Mouse (Mus musculus): ENCODE data around the gene Ccn5. TPM values are rescaled to one million over a fixed set of nuclear protein-coding genes. Genes with fewer than 3 reads are reported as not detected.

Gene Ccn5
- polyA plus RNA-seq, 1 experiment from 2014 or later = 0.24 TPM

GRCm38 (mm10) chr2:163866061-163866460 lies 45.4 kb downstream of the Ccn5 start:
- Histone ChIP-seq H3K4me2 (ENCODE audit: low read depth, low read length) (no peak overlapping the region), H3K9ac (ENCODE audit: low read depth, low read length) (no peak overlapping the region), H3K27ac (ENCODE audit: low read length) (no peak overlapping the region), H3K36me3 (ENCODE audit: control insufficient read depth, insufficient read depth, low read length) (no peaks in the 10 kb centered on the region), H3K4me1 (ENCODE audit: control insufficient read depth, insufficient read depth, low read length) (no peaks in the 10 kb centered on the region), H3K4me3 (ENCODE audit: low read length) (no peak overlapping the region), H3K9me3 (ENCODE audit: control insufficient read depth, low read length) (no peaks in the 10 kb centered on the region), H3K27me3 (replicated peaks; ENCODE audit: control insufficient read depth, insufficient read depth, low read length) (no peaks in the 10 kb centered on the region)
- 87% methylated on average over 9 of the region's 9 CpGs for WGBS
- ATAC-seq = no peak

GRCm38 (mm10) chr2:163869783-163870182 lies 49.1 kb downstream of the Ccn5 start:
- no peak for ATAC-seq
- H3K4me2 ChIP-seq (ENCODE audit: low read depth, low read length) = no peak overlapping the region
- H3K4me1 ChIP-seq (ENCODE audit: control insufficient read depth, insufficient read depth, low read length) = no peaks in the 10 kb centered on the region
- no peak overlapping the region for H3K4me3 ChIP-seq (ENCODE audit: low read length)
- WGBS = 53% methylated on average over 5 of the region's 5 CpGs
- H3K9me3 ChIP-seq (ENCODE audit: control insufficient read depth, low read length) = no peaks in the 10 kb centered on the region
- no peak overlapping the region for H3K27ac ChIP-seq (ENCODE audit: low read length)
- no peaks in the 10 kb centered on the region for H3K27me3 ChIP-seq (replicated peaks; ENCODE audit: control insufficient read depth, insufficient read depth, low read length)
- no peaks in the 10 kb centered on the region for H3K36me3 ChIP-seq (ENCODE audit: control insufficient read depth, insufficient read depth, low read length)
- no peak overlapping the region for H3K9ac ChIP-seq (ENCODE audit: low read depth, low read length)

GRCm38 (mm10) chr2:163871266-163871665 lies 50.6 kb downstream of the Ccn5 start:
- no peaks in the 10 kb centered on the region for H3K9me3 ChIP-seq (ENCODE audit: control insufficient read depth, low read length)
- H3K4me3 ChIP-seq (ENCODE audit: low read length) = no peak overlapping the region
- H3K27me3 ChIP-seq (replicated peaks; ENCODE audit: control insufficient read depth, insufficient read depth, low read length) = no peaks in the 10 kb centered on the region
- no peak overlapping the region for H3K4me2 ChIP-seq (ENCODE audit: low read depth, low read length)
- no peak overlapping the region for H3K27ac ChIP-seq (ENCODE audit: low read length)
- no peaks in the 10 kb centered on the region for H3K4me1 ChIP-seq (ENCODE audit: control insufficient read depth, insufficient read depth, low read length)
- no peak for ATAC-seq
- 86% methylated on average over 4 of the region's 4 CpGs for WGBS
- no peak overlapping the region for H3K9ac ChIP-seq (ENCODE audit: low read depth, low read length)
- H3K36me3 ChIP-seq (ENCODE audit: control insufficient read depth, insufficient read depth, low read length) = no peaks in the 10 kb centered on the region

GRCm38 (mm10) chr2:163871906-163872305 lies 51.2 kb downstream of the Ccn5 start:
- Histone ChIP-seq H3K9me3 (ENCODE audit: control insufficient read depth, low read length) (no peaks in the 10 kb centered on the region), H3K4me2 (ENCODE audit: low read depth, low read length) (no peak overlapping the region), H3K27me3 (replicated peaks; ENCODE audit: control insufficient read depth, insufficient read depth, low read length) (no peaks in the 10 kb centered on the region), H3K4me3 (ENCODE audit: low read length) (no peak overlapping the region), H3K9ac (ENCODE audit: low read depth, low read length) (no peak overlapping the region), H3K36me3 (ENCODE audit: control insufficient read depth, insufficient read depth, low read length) (no peaks in the 10 kb centered on the region), H3K4me1 (ENCODE audit: control insufficient read depth, insufficient read depth, low read length) (no peaks in the 10 kb centered on the region), H3K27ac (ENCODE audit: low read length) (no peak overlapping the region)
- 34% methylated on average over 3 of the region's 3 CpGs for WGBS
- no peak for ATAC-seq

- Histone ChIP-seq H3K4me3 (ENCODE audit: low read length) (no peak overlapping the region), H3K4me2 (ENCODE audit: low read depth, low read length) (no peak overlapping the region), H3K27ac (ENCODE audit: low read length) (no peak overlapping the region), H3K27me3 (replicated peaks; ENCODE audit: control insufficient read depth, insufficient read depth, low read length) (no peaks in the 10 kb centered on the region), H3K4me1 (ENCODE audit: control insufficient read depth, insufficient read depth, low read length) (no peaks in the 10 kb centered on the region), H3K36me3 (ENCODE audit: control insufficient read depth, insufficient read depth, low read length) (no peaks in the 10 kb centered on the region), H3K9me3 (ENCODE audit: control insufficient read depth, low read length) (no peaks in the 10 kb centered on the region), H3K9ac (ENCODE audit: low read depth, low read length) (no peak overlapping the region)
- WGBS = 48% methylated on average over 5 of the region's 5 CpGs
- no peak for ATAC-seq
These were observed 54.2 kb downstream of the Ccn5 start for GRCm38 (mm10) chr2:163874877-163875276.

- ATAC-seq = no peak
These were observed 54.8 kb downstream of the Ccn5 start for GRCm38 (mm10) chr2:163875484-163875883.

GRCm38 (mm10) chr2:163876830-163877498 lies 56.3 kb downstream of the Ccn5 start:
- no peak overlapping the region for H3K4me3 ChIP-seq (ENCODE audit: low read length)
- no peak overlapping the region for H3K27ac ChIP-seq (ENCODE audit: low read length)
- no peaks in the 10 kb centered on the region for H3K4me1 ChIP-seq (ENCODE audit: control insufficient read depth, insufficient read depth, low read length)
- H3K4me2 ChIP-seq (ENCODE audit: low read depth, low read length) = no peak overlapping the region
- ATAC-seq = no peak
- no peaks in the 10 kb centered on the region for H3K27me3 ChIP-seq (replicated peaks; ENCODE audit: control insufficient read depth, insufficient read depth, low read length)
- WGBS = 64% methylated on average over 14 of the region's 14 CpGs
- H3K9me3 ChIP-seq (ENCODE audit: control insufficient read depth, low read length) = no peaks in the 10 kb centered on the region
- no peak overlapping the region for H3K9ac ChIP-seq (ENCODE audit: low read depth, low read length)
- H3K36me3 ChIP-seq (ENCODE audit: control insufficient read depth, insufficient read depth, low read length) = no peaks in the 10 kb centered on the region

More at GRCm38 (mm10) chr2:163875484-163875883, 54.8 kb downstream of the Ccn5 start:
- no peaks in the 10 kb centered on the region for H3K27me3 ChIP-seq (replicated peaks; ENCODE audit: control insufficient read depth, insufficient read depth, low read length)
- no peak overlapping the region for H3K4me2 ChIP-seq (ENCODE audit: low read depth, low read length)
- WGBS = 76% methylated on average over 7 of the region's 7 CpGs
- no peak overlapping the region for H3K27ac ChIP-seq (ENCODE audit: low read length)
- H3K9ac ChIP-seq (ENCODE audit: low read depth, low read length) = no peak overlapping the region
- H3K36me3 ChIP-seq (ENCODE audit: control insufficient read depth, insufficient read depth, low read length) = no peaks in the 10 kb centered on the region
- H3K4me1 ChIP-seq (ENCODE audit: control insufficient read depth, insufficient read depth, low read length) = no peaks in the 10 kb centered on the region
- no peaks in the 10 kb centered on the region for H3K9me3 ChIP-seq (ENCODE audit: control insufficient read depth, low read length)
- H3K4me3 ChIP-seq (ENCODE audit: low read length) = no peak overlapping the region

GRCm38 (mm10) chr2:163880891-163881290 lies 60.2 kb downstream of the Ccn5 start:
- H3K27ac ChIP-seq (ENCODE audit: low read length) = no peak overlapping the region
- no peak overlapping the region for H3K9ac ChIP-seq (ENCODE audit: low read depth, low read length)
- H3K4me2 ChIP-seq (ENCODE audit: low read depth, low read length) = no peak overlapping the region
- no peaks in the 10 kb centered on the region for H3K4me1 ChIP-seq (ENCODE audit: control insufficient read depth, insufficient read depth, low read length)
- no peak for ATAC-seq
- H3K36me3 ChIP-seq (ENCODE audit: control insufficient read depth, insufficient read depth, low read length) = no peaks in the 10 kb centered on the region
- no peaks in the 10 kb centered on the region for H3K27me3 ChIP-seq (replicated peaks; ENCODE audit: control insufficient read depth, insufficient read depth, low read length)
- H3K9me3 ChIP-seq (ENCODE audit: control insufficient read depth, low read length) = no peaks in the 10 kb centered on the region
- no peak overlapping the region for H3K4me3 ChIP-seq (ENCODE audit: low read length)
- WGBS = 75% methylated on average over 6 of the region's 6 CpGs
